In the genomic region with DNA sequence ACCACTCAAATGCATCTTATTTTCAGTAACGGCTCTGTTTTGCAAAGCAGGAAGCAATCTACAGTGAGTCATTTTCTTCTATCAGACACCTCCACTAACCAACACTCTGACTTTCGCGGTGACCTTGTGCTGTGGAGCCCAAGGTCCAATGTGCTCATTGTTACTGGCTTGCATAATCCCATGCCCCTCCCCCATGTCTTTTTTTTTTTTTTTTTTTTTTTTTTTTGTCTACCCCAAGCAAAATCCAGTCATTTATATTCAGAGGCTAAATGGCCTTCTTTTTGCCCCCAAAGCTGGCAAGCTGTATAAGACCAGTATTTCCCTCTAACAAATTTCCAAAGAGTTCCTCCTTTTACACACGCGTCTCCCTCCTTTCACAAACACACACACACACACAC, we compare ENCODE assay signal across 9 mouse cellular contexts.
DNase-seq lines count a peak whose midpoint lies in the region; ATAC-seq and TF ChIP-seq lines count a peak whose summit lies in the region.
"Had no signal": no experiment of that assay in that cellular context is flagged by ENCODE, and none has a peak within 500 bp of the region (broad histone marks: within the 10 kb centered on the region; RNA-seq: fewer than 3 reads in every experiment).

No protein-coding gene starts in this region.

- no peak overlapping the region for H3K27ac ChIP-seq in heart, postnatal 0 days (ENCODE audit: low read depth)
- no peak overlapping the region; the same call in 1 of the 2 replicates for H3K27ac ChIP-seq in hindbrain, postnatal 0 days
- H3K27ac ChIP-seq in neural tube, embryonic 11.5 days (ENCODE audit: low read depth, low read length), result peak overlapping the region; percentile 75
- H3K27ac ChIP-seq: liver, embryonic 15.5 days had no signal

- no peaks in the 10 kb centered on the region for H3K36me3 ChIP-seq in heart, postnatal 0 days (replicated peaks; ENCODE audit: control insufficient read depth, insufficient read depth, low read length)
- H3K36me3 ChIP-seq in hindbrain, postnatal 0 days (ENCODE audit: insufficient read depth, low read length), result no peaks in the 10 kb centered on the region
- no peaks in the 10 kb centered on the region for H3K36me3 ChIP-seq in neural tube, embryonic 11.5 days (ENCODE audit: control insufficient read depth, insufficient read depth, low read length)
- H3K36me3 ChIP-seq: liver, embryonic 15.5 days had no signal

- peak; percentile 50 for DNase-seq in heart, postnatal 0 days (ENCODE audit: low spot score)
- DNase-seq in heart, adult 11 months, result no peak
- DNase-seq in embryo, embryonic 10 days (ENCODE audit: low spot score), result peak; percentile 57
- peak; percentile 33 for DNase-seq in hindbrain, postnatal 0 days (ENCODE audit: low spot score)
- peak; percentile 36 for DNase-seq in neural tube, embryonic 11.5 days (ENCODE audit: low spot score)
- no peak for DNase-seq in gastrocnemius, adult 8-10 months (ENCODE audit: low spot score in 2 of 2)
- DNase-seq in lung, postnatal 14 days, result no peak

- H3K27me3 ChIP-seq in heart, postnatal 0 days (ENCODE audit: control insufficient read depth, insufficient read depth, low read length), result no peaks in the 10 kb centered on the region
- H3K27me3 ChIP-seq in hindbrain, postnatal 0 days (ENCODE audit: insufficient read depth, low read length), result no peaks in the 10 kb centered on the region
- H3K27me3 ChIP-seq in neural tube, embryonic 11.5 days (ENCODE audit: control insufficient read depth, insufficient read depth, low read length), result no peaks in the 10 kb centered on the region
- H3K27me3 ChIP-seq: liver, embryonic 15.5 days had no signal

- peak overlapping the region; percentile 39 for H3K4me2 ChIP-seq in heart, postnatal 0 days (ENCODE audit: low read depth, low read length)
- peak overlapping the region; percentile 52 for H3K4me2 ChIP-seq in hindbrain, postnatal 0 days (ENCODE audit: low read depth, low read length)
- peak overlapping the region; percentile 22; the same call in 1 of the 2 replicates for H3K4me2 ChIP-seq in neural tube, embryonic 11.5 days (ENCODE audit: low read depth)
- H3K4me2 ChIP-seq: liver, embryonic 15.5 days had no signal

- H3K4me1 ChIP-seq in heart, postnatal 0 days (ENCODE audit: control insufficient read depth, insufficient read depth), result no peaks in the 10 kb centered on the region
- H3K4me1 ChIP-seq in hindbrain, postnatal 0 days (ENCODE audit: insufficient read depth, low read length), result peaks cover 4% of the 10 kb centered on the region; the same call in 1 of the 2 replicates
- H3K4me1 ChIP-seq in neural tube, embryonic 11.5 days (ENCODE audit: control insufficient read depth, insufficient read depth, low read length), result peaks cover 11% of the 10 kb centered on the region
- H3K4me1 ChIP-seq: liver, embryonic 15.5 days had no signal

- H3K9me3 ChIP-seq in heart, postnatal 0 days (replicated peaks; ENCODE audit: control insufficient read depth, low read length), result no peaks in the 10 kb centered on the region
- H3K9me3 ChIP-seq in hindbrain, postnatal 0 days (ENCODE audit: low read length), result no peaks in the 10 kb centered on the region
- H3K9me3 ChIP-seq in neural tube, embryonic 11.5 days (ENCODE audit: control insufficient read depth, low read length), result no peaks in the 10 kb centered on the region
- H3K9me3 ChIP-seq: liver, embryonic 15.5 days had no signal

- 0 out of 2 replicates have a peak overlapping the region, but pooled peaks have one; percentile 4 for H3K4me3 ChIP-seq in heart, postnatal 0 days (ENCODE audit: low read depth, low read length)
- H3K4me3 ChIP-seq in hindbrain, postnatal 0 days (ENCODE audit: low read length), result peak overlapping the region; percentile 24; the same call in 1 of the 2 replicates
- H3K4me3 ChIP-seq in neural tube, embryonic 11.5 days (ENCODE audit: low read depth, low read length), result no peak overlapping the region
- H3K4me3 ChIP-seq: liver, embryonic 15.5 days had no signal

- no peak for TF ChIP-seq CTCF in heart, postnatal 0 days (IDR thresholded peaks at IDR 0.05; ENCODE audit: low read depth)
- no peak for TF ChIP-seq CTCF in hindbrain, postnatal 0 days (IDR thresholded peaks at IDR 0.05; ENCODE audit: low read depth)

- WGBS in heart, postnatal 0 days, result 33% methylated on average over 5 of the region's 5 CpGs
- 3% methylated on average over 5 of the region's 5 CpGs for WGBS in hindbrain, postnatal 0 days
- WGBS in neural tube, embryonic 11.5 days, result 29% methylated on average over 5 of the region's 5 CpGs

- peak; percentile 73; the same call in 1 of the 2 replicates for ATAC-seq in heart, postnatal 0 days (ENCODE audit: insufficient read depth, low read depth)
- ATAC-seq in hindbrain, postnatal 0 days, result peak; percentile 50
- peak; percentile 59 for ATAC-seq in neural tube, embryonic 11.5 days (ENCODE audit: insufficient read depth, low FRiP score, low TSS enrichment)
- ATAC-seq in activated CD4-positive, CD25-positive, alpha-beta regulatory T cell, adult 4 months, result no peak

- no peak for TF ChIP-seq EP300 in heart, postnatal 0 days (IDR thresholded peaks at IDR 0.05; ENCODE audit: low read depth)

- H3K9ac ChIP-seq in heart, postnatal 0 days (replicated peaks; ENCODE audit: low read depth, low read length), result no peak overlapping the region
- H3K9ac ChIP-seq in hindbrain, postnatal 0 days (replicated peaks; ENCODE audit: low read length), result no peak overlapping the region
- no peak overlapping the region for H3K9ac ChIP-seq in neural tube, embryonic 11.5 days (ENCODE audit: low read length)
- H3K9ac ChIP-seq: liver, embryonic 15.5 days had no signal

Comparison
In these comparisons a context has a peak if more than half of its experiments do, and no peak if none do; other contexts are left out.
1. DNase-seq: peak in heart, postnatal 0 days (single experiment), embryo, embryonic 10 days (single experiment), hindbrain, postnatal 0 days (single experiment) and neural tube, embryonic 11.5 days (single experiment); none in heart, adult 11 months (single experiment), gastrocnemius, adult 8-10 months (0 of 2) and lung, postnatal 14 days (single experiment).
2. Peak in every context shown above with its lines, with median percentiles within 50 percentile points of each other: H3K4me2 ChIP-seq.